Mouse (Mus musculus): ENCODE measurements around the gene Pkig.
"Not testable (repeated sequence)": the region's sequence is repeated elsewhere in the genome, so short reads cannot be mapped to it uniquely, and the experiment has no call there.

Gene Pkig

GRCm38 (mm10) chr2:163682344-163682743 lies 24.2 kb downstream of the Pkig start:
- no peak for DNase-seq (ENCODE audit: low read depth, low spot score)

GRCm38 (mm10) chr2:163685287-163685686 lies 27.1 kb downstream of the Pkig start:
- no peak for DNase-seq (ENCODE audit: low read depth, low spot score)

GRCm38 (mm10) chr2:163685761-163686200 lies 27.6 kb downstream of the Pkig start:
- DNase-seq (ENCODE audit: low read depth, low spot score): no peak

- no peak for DNase-seq (ENCODE audit: low read depth, low spot score)
Observed at GRCm38 (mm10) chr2:163686233-163686632, 28.0 kb downstream of the Pkig start.

GRCm38 (mm10) chr2:163686886-163687285 lies 28.7 kb downstream of the Pkig start:
- no peak for DNase-seq (ENCODE audit: low read depth, low spot score)

- not testable (repeated sequence) for DNase-seq (ENCODE audit: low read depth, low spot score)
Observed at GRCm38 (mm10) chr2:163688377-163688776, 30.2 kb downstream of the Pkig start.

- no peak for DNase-seq (ENCODE audit: low read depth, low spot score)
Observed at GRCm38 (mm10) chr2:163689771-163690170, 31.6 kb downstream of the Pkig start.

GRCm38 (mm10) chr2:163690409-163691304 lies 32.5 kb downstream of the Pkig start:
- no peak for DNase-seq (ENCODE audit: low read depth, low spot score)

GRCm38 (mm10) chr2:163691846-163692605 lies 33.8 kb downstream of the Pkig start:
- DNase-seq (ENCODE audit: low read depth, low spot score): no peak

- DNase-seq (ENCODE audit: low read depth, low spot score): no peak
Observed at GRCm38 (mm10) chr2:163692873-163693612, 34.9 kb downstream of the Pkig start.

- DNase-seq (ENCODE audit: low read depth, low spot score): no peak
Observed at GRCm38 (mm10) chr2:163693716-163694314, 35.6 kb downstream of the Pkig start.

- DNase-seq (ENCODE audit: low read depth, low spot score): no peak
Observed at GRCm38 (mm10) chr2:163696763-163697162, 38.6 kb downstream of the Pkig start.

GRCm38 (mm10) chr2:163697764-163698480 lies 39.7 kb downstream of the Pkig start:
- no peak for DNase-seq (ENCODE audit: low read depth, low spot score)

- no peak for DNase-seq (ENCODE audit: low read depth, low spot score)
Observed at GRCm38 (mm10) chr2:163699078-163699780, 41.0 kb downstream of the Pkig start.

- DNase-seq (ENCODE audit: low read depth, low spot score): no peak
Observed at GRCm38 (mm10) chr2:163702431-163702830, 44.2 kb downstream of the Pkig start.

GRCm38 (mm10) chr2:163702921-163703320 lies 44.7 kb downstream of the Pkig start:
- no peak for DNase-seq (ENCODE audit: low read depth, low spot score)

- no peak for DNase-seq (ENCODE audit: low read depth, low spot score)
Observed at GRCm38 (mm10) chr2:163703599-163704260, 45.5 kb downstream of the Pkig start.

GRCm38 (mm10) chr2:163708321-163708720 lies 50.1 kb downstream of the Pkig start:
- no peak for DNase-seq (ENCODE audit: low read depth, low spot score)

GRCm38 (mm10) chr2:163708763-163709250 lies 50.6 kb downstream of the Pkig start:
- no peak for DNase-seq (ENCODE audit: low read depth, low spot score)
